Comparison of ENCODE assay signal across 23 mouse cellular contexts in genomic region chr17:13378341-13378740, GRCm38 (mm10). TPM values are rescaled to one million over a fixed set of nuclear protein-coding genes. Genes with fewer than 3 reads are reported as not detected.
"Had no signal": no experiment of that assay in that cellular context is flagged by ENCODE, and none has a peak within 500 bp of the region (broad histone marks: within the 10 kb centered on the region; RNA-seq: fewer than 3 reads in every experiment).

No protein-coding gene starts in this region.

RNA-seq across cellular contexts. Expression of gene Tcp10c, which starts 24.0 kb away (rescaled TPM):
- polyA plus RNA-seq: heart, embryonic 11.5 days; heart, embryonic 12.5 days; heart, embryonic 13.5 days; heart, embryonic 14.5 days; heart, embryonic 15.5 days; heart, embryonic 16.5 days; heart, postnatal 0 days; hindbrain, embryonic 10.5 days; hindbrain, embryonic 11.5 days; hindbrain, embryonic 12.5 days; hindbrain, embryonic 13.5 days; hindbrain, embryonic 14.5 days; hindbrain, embryonic 16.5 days; hindbrain, postnatal 0 days; inflammation-experienced regulatory T-cells, adult 6 months; intestine, embryonic 15.5 days; intestine, embryonic 16.5 days; intestine, postnatal 0 days; kidney, embryonic 14.5 days; kidney, embryonic 15.5 days; kidney, embryonic 16.5 days; kidney, postnatal 0 days; large intestine, adult 2 months had no signal
